Mouse (Mus musculus): ENCODE data around the gene Icam1. TPM values are rescaled to one million over a fixed set of nuclear protein-coding genes. Genes with fewer than 3 reads are reported as not detected.

Icam1 gene
- polyA plus RNA-seq, 1 experiment from 2014 or later = 4.2 TPM

DNA sequence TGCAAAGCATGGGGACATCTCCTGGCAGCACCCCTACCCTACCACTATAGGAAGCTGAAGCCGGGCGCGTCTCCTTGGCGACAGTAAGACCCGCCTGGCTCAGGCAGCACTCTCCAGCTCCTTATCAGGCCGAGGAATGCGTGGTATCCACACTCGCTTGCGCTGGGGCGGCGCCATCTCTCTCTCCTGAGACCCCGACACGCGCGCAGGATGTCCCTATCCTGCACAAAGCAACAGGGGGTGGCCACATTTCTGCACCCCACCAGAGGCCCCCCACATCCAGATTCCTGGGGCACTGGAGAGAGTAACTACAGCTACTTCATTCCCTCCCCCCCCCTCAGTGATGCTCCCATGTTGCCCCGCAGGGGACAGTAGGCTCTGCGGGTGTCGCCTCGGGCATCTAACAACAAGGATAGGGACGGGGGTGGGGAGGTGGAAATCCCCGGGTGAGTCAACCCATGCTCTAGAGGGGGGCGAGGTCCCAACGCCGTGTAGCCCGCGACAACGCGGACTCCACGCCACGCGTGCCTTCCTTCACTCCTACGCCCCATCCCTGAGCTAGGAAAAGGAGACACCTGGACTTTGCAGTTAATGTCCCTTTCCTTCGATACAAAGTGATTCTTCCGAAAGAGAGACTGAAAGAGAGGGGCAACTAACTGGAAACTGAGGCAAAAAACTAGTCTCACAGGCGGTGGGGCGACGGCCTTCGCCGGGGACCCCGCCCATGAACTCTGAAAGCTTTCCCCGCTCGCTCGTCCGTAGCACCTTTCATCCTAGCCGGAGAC is 40.2 kb upstream of the Icam1 start:
- peak overlapping the region; percentile 19; the same call in 1 of the 2 replicates for H3K27ac ChIP-seq (ENCODE audit: low read depth, low read length)
- peak overlapping the region; percentile 98 for H3K4me2 ChIP-seq (ENCODE audit: low read depth, low read length, severe bottlenecking)
- peak; percentile 76 for DNase-seq (ENCODE audit: low spot score)
- peak overlapping the region; percentile 74 for H3K9ac ChIP-seq (ENCODE audit: low read length)
- WGBS = under 1% methylated on average over 45 of the region's 45 CpGs
- no peaks in the 10 kb centered on the region for H3K27me3 ChIP-seq (ENCODE audit: control insufficient read depth, insufficient read depth, low read length)
- peak overlapping the region; percentile 72 for H3K4me3 ChIP-seq (ENCODE audit: low read depth, low read length)
- H3K9me3 ChIP-seq (ENCODE audit: control insufficient read depth, low read length) = no peaks in the 10 kb centered on the region
- H3K4me1 ChIP-seq (replicated peaks; ENCODE audit: control insufficient read depth, insufficient read depth, low read length) = peaks cover 7% of the 10 kb centered on the region; the same call in 1 of the 2 replicates
- peak; percentile 46 for ATAC-seq (replicated peaks; ENCODE audit: low FRiP score)
- H3K36me3 ChIP-seq (ENCODE audit: control insufficient read depth, insufficient read depth, low read length) = no peaks in the 10 kb centered on the region

- H3K27ac ChIP-seq (ENCODE audit: low read depth, low read length) = peak within 1 kb of the TSS; percentile 19; the same call in 1 of the 2 replicates
- H3K4me2 ChIP-seq (ENCODE audit: low read depth, low read length, severe bottlenecking) = peak within 1 kb of the TSS; percentile 98
- no peaks in the 10 kb centered on the region for H3K27me3 ChIP-seq (ENCODE audit: control insufficient read depth, insufficient read depth, low read length)
- H3K4me1 ChIP-seq (replicated peaks; ENCODE audit: control insufficient read depth, insufficient read depth, low read length) = peaks cover 7% of the 10 kb centered on the region; the same call in 1 of the 2 replicates
- H3K9me3 ChIP-seq (ENCODE audit: control insufficient read depth, low read length) = no peaks in the 10 kb centered on the region
- under 1% methylated on average over 43 of the region's 47 CpGs for WGBS
- H3K4me3 ChIP-seq (ENCODE audit: low read depth, low read length) = peak within 1 kb of the TSS; percentile 72
- ATAC-seq (replicated peaks; ENCODE audit: low FRiP score) (peak; percentile 83), DNase-seq (ENCODE audit: low spot score) (peak; percentile 92)
- H3K9ac ChIP-seq (ENCODE audit: low read length) = peak within 1 kb of the TSS; percentile 74
- no peaks in the 10 kb centered on the region for H3K36me3 ChIP-seq (ENCODE audit: control insufficient read depth, insufficient read depth, low read length)
These were observed 39.4 kb upstream of the Icam1 start, which contains the start of gene S1pr2 for GRCm38 (mm10) chr9:20976216-20976960. TSS of gene S1pr2 (minus strand) at chr9:20976781.

GRCm38 (mm10) chr9:20976961-20977689 is 38.7 kb upstream of the Icam1 start:
- peaks cover 7% of the 10 kb centered on the region; the same call in 1 of the 2 replicates for H3K4me1 ChIP-seq (replicated peaks; ENCODE audit: control insufficient read depth, insufficient read depth, low read length)
- DNase-seq (ENCODE audit: low spot score) (no peak), ATAC-seq (replicated peaks; ENCODE audit: low FRiP score) (0 out of 2 replicates have a peak, but pooled peaks have one; percentile 7)
- H3K4me2 ChIP-seq (ENCODE audit: low read depth, low read length, severe bottlenecking) = peak overlapping the region; percentile 98
- H3K27me3 ChIP-seq (ENCODE audit: control insufficient read depth, insufficient read depth, low read length) = no peaks in the 10 kb centered on the region
- no peaks in the 10 kb centered on the region for H3K36me3 ChIP-seq (ENCODE audit: control insufficient read depth, insufficient read depth, low read length)
- peak overlapping the region; percentile 74; the same call in 1 of the 2 replicates for H3K9ac ChIP-seq (ENCODE audit: low read length)
- H3K4me3 ChIP-seq (ENCODE audit: low read depth, low read length) = peak overlapping the region; percentile 72
- 4% methylated on average over 4 of the region's 4 CpGs for WGBS
- no peak overlapping the region for H3K27ac ChIP-seq (ENCODE audit: low read depth, low read length)
- H3K9me3 ChIP-seq (ENCODE audit: control insufficient read depth, low read length) = no peaks in the 10 kb centered on the region

GRCm38 (mm10) chr9:20978409-20979095 is 37.2 kb upstream of the Icam1 start:
- Histone ChIP-seq H3K27me3 (ENCODE audit: control insufficient read depth, insufficient read depth, low read length) (no peaks in the 10 kb centered on the region), H3K4me1 (replicated peaks; ENCODE audit: control insufficient read depth, insufficient read depth, low read length) (no peaks in the 10 kb centered on the region; the same call in 1 of the 2 replicates), H3K27ac (ENCODE audit: low read depth, low read length) (no peak overlapping the region), H3K4me3 (ENCODE audit: low read depth, low read length) (no peak overlapping the region), H3K4me2 (ENCODE audit: low read depth, low read length, severe bottlenecking) (no peak overlapping the region), H3K9me3 (ENCODE audit: control insufficient read depth, low read length) (no peaks in the 10 kb centered on the region), H3K36me3 (ENCODE audit: control insufficient read depth, insufficient read depth, low read length) (no peaks in the 10 kb centered on the region), H3K9ac (ENCODE audit: low read length) (no peak overlapping the region)
- no peak for ATAC-seq (replicated peaks; ENCODE audit: low FRiP score)
- WGBS = 61% methylated on average over 10 of the region's 10 CpGs
- no peak for DNase-seq (ENCODE audit: low spot score)

DNA sequence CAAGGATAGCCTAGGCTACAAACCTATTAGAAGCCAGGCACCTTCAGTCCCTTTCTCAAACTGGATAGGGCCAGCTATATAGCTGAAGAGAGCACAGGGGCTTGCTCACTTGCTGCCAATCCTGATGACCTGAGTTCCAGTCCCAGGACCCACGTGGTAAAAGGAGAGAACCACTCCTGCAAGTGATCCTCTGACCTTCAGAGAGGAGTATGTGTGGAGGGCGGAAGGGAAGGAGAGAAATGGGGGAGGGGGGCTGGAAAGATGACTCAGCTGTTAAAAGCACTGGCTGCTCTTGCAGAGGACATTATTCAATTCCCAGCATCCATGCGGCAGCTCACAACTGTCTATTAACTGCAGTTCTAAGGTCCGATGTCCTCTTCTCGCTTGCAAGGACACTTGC is 36.6 kb upstream of the Icam1 start:
- DNase-seq (ENCODE audit: low spot score) (no peak), ATAC-seq (replicated peaks; ENCODE audit: low FRiP score) (no peak)
- H3K36me3 ChIP-seq (ENCODE audit: control insufficient read depth, insufficient read depth, low read length) = no peaks in the 10 kb centered on the region
- H3K4me3 ChIP-seq (ENCODE audit: low read depth, low read length) = no peak overlapping the region
- WGBS = 73% methylated on average over 5 of the region's 5 CpGs
- H3K9ac ChIP-seq (ENCODE audit: low read length) = no peak overlapping the region
- H3K27ac ChIP-seq (ENCODE audit: low read depth, low read length) = no peak overlapping the region
- no peaks in the 10 kb centered on the region for H3K27me3 ChIP-seq (ENCODE audit: control insufficient read depth, insufficient read depth, low read length)
- no peaks in the 10 kb centered on the region; the same call in 1 of the 2 replicates for H3K4me1 ChIP-seq (replicated peaks; ENCODE audit: control insufficient read depth, insufficient read depth, low read length)
- H3K9me3 ChIP-seq (ENCODE audit: control insufficient read depth, low read length) = no peaks in the 10 kb centered on the region
- H3K4me2 ChIP-seq (ENCODE audit: low read depth, low read length, severe bottlenecking) = no peak overlapping the region

DNA sequence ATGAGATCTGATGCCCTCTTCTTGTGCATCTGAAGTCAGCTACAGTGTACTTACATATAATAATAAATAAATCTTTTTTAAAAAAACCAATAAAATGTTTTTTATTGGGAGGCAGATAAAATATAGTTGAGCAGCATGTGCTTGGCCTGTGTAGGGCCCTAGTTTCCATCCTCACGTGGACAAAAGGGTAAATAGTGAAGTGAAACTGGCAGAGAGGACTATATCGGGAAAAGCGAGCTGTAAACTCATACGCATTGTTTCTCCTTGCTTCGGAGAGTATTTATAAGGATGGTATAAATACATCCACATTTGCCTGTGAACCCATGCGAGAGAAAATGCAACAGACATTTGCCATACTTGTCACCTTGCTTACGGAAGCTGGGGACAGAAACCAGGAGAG is 36.0 kb upstream of the Icam1 start:
- Histone ChIP-seq H3K4me2 (ENCODE audit: low read depth, low read length, severe bottlenecking) (no peak overlapping the region), H3K4me1 (replicated peaks; ENCODE audit: control insufficient read depth, insufficient read depth, low read length) (no peaks in the 10 kb centered on the region; the same call in 1 of the 2 replicates), H3K36me3 (ENCODE audit: control insufficient read depth, insufficient read depth, low read length) (no peaks in the 10 kb centered on the region), H3K4me3 (ENCODE audit: low read depth, low read length) (no peak overlapping the region), H3K27ac (ENCODE audit: low read depth, low read length) (no peak overlapping the region), H3K27me3 (ENCODE audit: control insufficient read depth, insufficient read depth, low read length) (no peaks in the 10 kb centered on the region), H3K9me3 (ENCODE audit: control insufficient read depth, low read length) (no peaks in the 10 kb centered on the region), H3K9ac (ENCODE audit: low read length) (no peak overlapping the region)
- no peak for DNase-seq (ENCODE audit: low spot score)
- 91% methylated on average over 7 of the region's 7 CpGs for WGBS
- ATAC-seq (replicated peaks; ENCODE audit: low FRiP score) = no peak

- no peaks in the 10 kb centered on the region for H3K36me3 ChIP-seq (ENCODE audit: control insufficient read depth, insufficient read depth, low read length)
- H3K27me3 ChIP-seq (ENCODE audit: control insufficient read depth, insufficient read depth, low read length) = no peaks in the 10 kb centered on the region
- H3K4me3 ChIP-seq (ENCODE audit: low read depth, low read length) = no peak overlapping the region
- DNase-seq (ENCODE audit: low spot score) (no peak), ATAC-seq (replicated peaks; ENCODE audit: low FRiP score) (no peak)
- H3K9ac ChIP-seq (ENCODE audit: low read length) = no peak overlapping the region
- no peaks in the 10 kb centered on the region for H3K9me3 ChIP-seq (ENCODE audit: control insufficient read depth, low read length)
- 75% methylated on average over 3 of the region's 3 CpGs for WGBS
- no peaks in the 10 kb centered on the region for H3K4me1 ChIP-seq (replicated peaks; ENCODE audit: control insufficient read depth, insufficient read depth, low read length)
- H3K27ac ChIP-seq (ENCODE audit: low read depth, low read length) = no peak overlapping the region
- H3K4me2 ChIP-seq (ENCODE audit: low read depth, low read length, severe bottlenecking) = no peak overlapping the region
These were observed 33.6 kb upstream of the Icam1 start for GRCm38 (mm10) chr9:20982171-20982570.

GRCm38 (mm10) chr9:20983169-20983568 is 32.6 kb upstream of the Icam1 start:
- Histone ChIP-seq H3K4me3 (ENCODE audit: low read depth, low read length) (no peak overlapping the region), H3K9ac (ENCODE audit: low read length) (no peak overlapping the region), H3K4me2 (ENCODE audit: low read depth, low read length, severe bottlenecking) (no peak overlapping the region), H3K27me3 (ENCODE audit: control insufficient read depth, insufficient read depth, low read length) (no peaks in the 10 kb centered on the region), H3K9me3 (ENCODE audit: control insufficient read depth, low read length) (no peaks in the 10 kb centered on the region), H3K27ac (ENCODE audit: low read depth, low read length) (no peak overlapping the region), H3K36me3 (ENCODE audit: control insufficient read depth, insufficient read depth, low read length) (no peaks in the 10 kb centered on the region), H3K4me1 (replicated peaks; ENCODE audit: control insufficient read depth, insufficient read depth, low read length) (no peaks in the 10 kb centered on the region)
- no peak for ATAC-seq (replicated peaks; ENCODE audit: low FRiP score)
- DNase-seq (ENCODE audit: low spot score) = no peak
- 75% methylated on average over 5 of the region's 5 CpGs for WGBS

All from forebrain, embryonic 11.5 days (tissue).